Mouse (Mus musculus) large intestine, adult 2 months (tissue): ENCODE measurements around the gene Fcgbp. TPM values are rescaled to one million over a fixed set of nuclear protein-coding genes. Genes with fewer than 3 reads are reported as not detected.
"Not testable (repeated sequence)": the region's sequence is repeated elsewhere in the genome, so short reads cannot be mapped to it uniquely, and the experiment has no call there.

Experiments
- DNase-seq: peaks from one replicate; pipeline ENCODE4 v3.0.0-alpha.2; 2012; ENCODE audit warnings: low read depth, low spot score
- WGBS: fragments of 180-500 bp; shearing (Covaris S2); methylation state at CpG from one replicate; pipeline ENCODE4 v1.1.7; 2018; 5-methylcytosine and 5-hydroxymethylcytosine counted together
- polyA plus RNA-seq: library from polyadenylated mRNA; depleted of rRNA; stranded (reverse); fragments of >200 nt; gene quantifications from 2 replicates; pipeline ENCODE4 v1.2.3, GENCODE M21; 2012; rRNA removed

Gene Fcgbp
- polyA plus RNA-seq, 1 experiment, result 3,484 TPM

GRCm38 (mm10) chr7:28137613-28138012 is 66.6 kb downstream of the Fcgbp start:
- DNase-seq, result no peak
- WGBS, result 46% methylated on average over 5 of the region's 5 CpGs

- peak; percentile 13 for DNase-seq
- WGBS, result 8% methylated on average over 3 of the region's 3 CpGs
Measured at GRCm38 (mm10) chr7:28148263-28148662, 77.2 kb downstream of the Fcgbp start.

DNA sequence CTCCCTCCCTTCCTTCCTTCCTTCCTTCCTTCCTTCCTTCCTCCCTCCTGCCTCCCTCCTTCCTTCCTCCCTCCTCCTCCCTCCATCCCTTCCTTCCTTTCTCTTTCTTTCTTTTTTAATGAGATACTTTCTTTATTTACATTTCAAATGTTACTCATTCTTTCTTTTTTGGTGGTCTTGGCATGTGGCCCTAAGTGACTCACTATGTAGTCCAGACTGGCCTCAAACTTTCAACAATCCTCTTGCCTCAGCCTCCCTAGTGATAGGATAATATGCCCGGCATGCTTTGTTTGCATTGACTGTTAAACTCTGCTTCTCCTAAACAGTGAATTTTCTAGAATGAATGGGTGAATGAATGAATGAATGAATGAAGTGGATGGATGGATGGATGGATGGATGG is 78.8 kb downstream of the Fcgbp start:
- no peak for DNase-seq
- WGBS, result 62% methylated on average over 1 of the region's 1 CpGs

DNA sequence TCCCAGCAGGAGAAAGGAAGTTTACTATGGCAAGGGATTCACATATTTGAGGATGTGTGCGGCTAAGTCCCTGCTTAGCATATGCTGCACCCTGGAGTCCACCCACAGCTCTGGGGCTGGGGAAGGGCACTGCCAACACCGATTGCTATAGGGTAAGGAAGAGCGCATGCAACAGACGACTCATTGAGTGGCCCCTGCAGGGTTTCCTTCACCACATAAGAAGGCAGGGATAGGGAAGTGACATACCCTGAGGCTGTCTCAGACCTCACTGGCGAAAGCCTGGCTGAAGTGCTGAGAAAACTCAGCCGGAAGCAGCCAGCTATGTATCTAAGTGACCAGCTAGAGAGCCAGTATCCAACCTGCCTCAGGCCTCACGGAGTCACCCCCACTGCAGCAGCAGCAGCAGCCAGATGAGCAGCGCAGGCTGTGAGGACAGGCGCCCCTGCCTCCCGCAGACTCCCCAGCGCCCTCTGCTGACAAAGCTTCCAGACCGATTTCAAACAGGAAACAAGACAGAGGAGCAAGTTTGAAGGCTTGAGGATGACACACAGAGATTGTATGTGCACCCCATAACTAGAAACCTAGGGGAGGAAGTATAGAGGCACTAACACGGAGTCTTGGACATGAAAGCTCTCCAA is 80.7 kb downstream of the Fcgbp start:
- 16% methylated on average over 13 of the region's 13 CpGs for WGBS
- no peak for DNase-seq

DNA sequence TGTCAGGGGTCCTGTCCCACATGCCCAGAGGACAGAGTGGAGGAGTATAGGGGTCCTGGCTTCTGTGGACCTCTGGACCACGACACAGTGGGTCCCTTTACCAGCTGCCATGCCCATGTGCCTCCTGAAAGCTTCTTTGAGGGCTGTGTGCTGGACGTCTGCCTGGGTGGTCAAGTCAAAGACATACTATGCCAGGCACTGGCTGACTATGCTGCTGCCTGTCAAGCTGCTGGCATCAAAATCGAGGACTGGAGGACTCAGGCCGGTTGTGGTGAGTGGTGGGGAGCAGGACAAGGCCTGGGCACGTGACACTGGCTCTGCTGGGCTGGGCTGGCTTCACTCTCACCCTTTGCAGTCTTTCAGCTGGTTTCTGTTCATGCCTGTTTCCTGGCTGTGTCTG is 82.6 kb downstream of the Fcgbp start:
- 27% methylated on average over 5 of the region's 5 CpGs for WGBS
- not testable (repeated sequence) for DNase-seq

- WGBS, result 35% methylated on average over 6 of the region's 6 CpGs
- no peak for DNase-seq
Measured at GRCm38 (mm10) chr7:28159292-28159691, 88.3 kb downstream of the Fcgbp start.

- no peak for DNase-seq
- WGBS, result 90% methylated on average over 3 of the region's 3 CpGs
Measured at GRCm38 (mm10) chr7:28159893-28160292, 88.9 kb downstream of the Fcgbp start.

- 20% methylated on average over 9 of the region's 9 CpGs for WGBS
- DNase-seq, result no peak
Measured at GRCm38 (mm10) chr7:28161163-28161749, 90.2 kb downstream of the Fcgbp start.

GRCm38 (mm10) chr7:28165406-28165805 is 94.4 kb downstream of the Fcgbp start:
- no peak for DNase-seq
- 84% methylated on average over 6 of the region's 6 CpGs for WGBS

DNA sequence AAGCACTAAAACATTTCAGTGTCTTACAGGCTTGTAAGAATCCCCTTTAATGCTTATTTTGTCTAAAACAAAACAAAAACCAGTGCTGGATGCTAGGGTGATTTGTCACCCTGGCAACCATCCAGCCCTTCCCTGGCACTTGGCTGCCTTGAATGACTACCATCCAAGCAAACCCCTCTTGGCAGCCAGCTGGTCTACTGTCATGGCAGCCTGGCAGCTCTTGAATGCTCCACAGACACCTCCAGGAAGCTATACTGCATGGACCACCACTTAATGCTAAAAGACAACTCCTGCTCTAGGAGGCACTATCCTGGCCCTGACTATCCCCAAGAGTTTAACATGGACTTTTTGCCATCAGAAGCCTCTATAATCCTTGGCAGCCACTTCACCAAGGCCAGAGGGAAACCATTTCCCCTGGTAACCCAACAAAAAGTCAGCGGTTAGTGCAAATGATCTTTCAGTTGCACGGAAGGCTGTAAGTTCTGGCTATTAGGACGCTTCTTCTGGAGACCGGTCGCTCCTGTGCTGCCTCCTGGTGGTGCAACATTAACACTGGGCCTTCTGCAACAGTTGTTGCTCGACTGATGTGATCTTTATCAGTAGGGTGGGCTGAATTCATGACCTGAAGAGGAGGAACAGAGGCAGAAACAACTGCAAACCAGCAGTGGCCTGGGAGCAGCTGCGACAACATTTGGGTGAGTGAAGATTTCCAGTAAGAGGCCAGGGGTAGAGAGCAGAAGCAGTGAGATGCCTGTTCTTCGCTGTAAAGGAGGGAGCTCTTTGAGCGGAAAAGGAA is 97.5 kb downstream of the Fcgbp start:
- under 1% methylated on average over 9 of the region's 9 CpGs for WGBS
- peak; percentile 58 for DNase-seq

- WGBS, result 1% methylated on average over 79 of the region's 80 CpGs
- peak; percentile 81 for DNase-seq
Measured at GRCm38 (mm10) chr7:28169489-28170422, 98.7 kb downstream of the Fcgbp start, which contains the start of gene Fbl. TSS of gene Fbl (plus strand) at chr7:28169710.

Other genes with a start within 250 kb of the Fcgbp start
- 0.53 and 1.1 TPM in 2 replicates for gene Zfp59, start 232.6 kb upstream of the Fcgbp start, polyA plus RNA-seq
- 0.37 and 0.80 TPM in 2 replicates for gene Zfp607a, start 213.7 kb upstream of the Fcgbp start, polyA plus RNA-seq
- gene Zfp974, start 141.8 kb upstream of the Fcgbp start, polyA plus RNA-seq, result 1.1 and 1.7 TPM in 2 replicates
- 1.2 and 1.5 TPM in 2 replicates for gene Zfp780b, start 92.1 kb upstream of the Fcgbp start, polyA plus RNA-seq
- 0.33 and 0.36 TPM in 2 replicates for gene Zfp850, start 57.1 kb upstream of the Fcgbp start, polyA plus RNA-seq
- gene Psmc4, start 21.1 kb upstream of the Fcgbp start, polyA plus RNA-seq, result 124 and 133 TPM in 2 replicates
- 0.25 and 0.48 TPM in 2 replicates for gene 9530053A07Rik, start 58.2 kb downstream of the Fcgbp start, polyA plus RNA-seq
- 58.2 and 60.1 TPM in 2 replicates for gene Fbl, start 98.5 kb downstream of the Fcgbp start, polyA plus RNA-seq
- 11.3 and 16.1 TPM in 2 replicates for gene Dyrk1b, start 108.2 kb downstream of the Fcgbp start, polyA plus RNA-seq
- 0.89 and 1.2 TPM in 2 replicates for gene Eid2, start 196.6 kb downstream of the Fcgbp start, polyA plus RNA-seq
- 1.9 and 2.9 TPM in 2 replicates for gene Eid2b, start 206.5 kb downstream of the Fcgbp start, polyA plus RNA-seq
- gene Selenov, start 219.9 kb downstream of the Fcgbp start, polyA plus RNA-seq, result not detected in 2 replicates
- 0.41 and 0.55 TPM in 2 replicates for gene Dll3, start 231.0 kb downstream of the Fcgbp start, polyA plus RNA-seq
- 96.5 and 103 TPM in 2 replicates for gene Timm50, start 240.8 kb downstream of the Fcgbp start, polyA plus RNA-seq